In genomic region chr2:121442259-121443067, GRCm38 (mm10) we compare ENCODE assay signal across 9 mouse cellular contexts. TPM values are rescaled to one million over a fixed set of nuclear protein-coding genes. Genes with fewer than 3 reads are reported as not detected.
DNase-seq lines count a peak whose midpoint lies in the region; ATAC-seq and TF ChIP-seq lines count a peak whose summit lies in the region.
"Had no signal": no experiment of that assay in that cellular context is flagged by ENCODE, and none has a peak within 500 bp of the region (broad histone marks: within the 10 kb centered on the region; RNA-seq: fewer than 3 reads in every experiment).

No protein-coding gene starts in this region.

- ATAC-seq in forebrain, postnatal 0 days, result no peak
- no peak; the same call in 1 of the 2 replicates for ATAC-seq in hindbrain, embryonic 14.5 days (ENCODE audit: low FRiP score)
- no peak for ATAC-seq in midbrain, postnatal 0 days (ENCODE audit: low FRiP score)

- no peak for TF ChIP-seq POLR2A in liver, adult 2 months (IDR thresholded peaks at IDR 0.05; ENCODE audit: extremely low read depth, insufficient read depth, low read length)

- H3K79me2 ChIP-seq in liver, adult 2 months (ENCODE audit: control insufficient read depth, insufficient read depth, low read length), result no peaks in the 10 kb centered on the region

- peaks cover 7% of the 10 kb centered on the region for H3K27me3 ChIP-seq in forebrain, postnatal 0 days (ENCODE audit: insufficient read depth, low read length)
- peaks cover 26% of the 10 kb centered on the region for H3K27me3 ChIP-seq in hindbrain, embryonic 14.5 days (ENCODE audit: control insufficient read depth, insufficient read depth, low read length)
- H3K27me3 ChIP-seq in liver, adult 2 months (ENCODE audit: control insufficient read depth, insufficient read depth, low read length), result no peaks in the 10 kb centered on the region
- peaks cover 8% of the 10 kb centered on the region; the same call in 1 of the 2 replicates for H3K27me3 ChIP-seq in midbrain, postnatal 0 days (ENCODE audit: insufficient read depth, low read length)

- no peaks in the 10 kb centered on the region for H3K9me3 ChIP-seq in forebrain, postnatal 0 days (ENCODE audit: low read length)
- H3K9me3 ChIP-seq in hindbrain, embryonic 14.5 days (ENCODE audit: control insufficient read depth, low read length), result no peaks in the 10 kb centered on the region
- no peaks in the 10 kb centered on the region for H3K9me3 ChIP-seq in midbrain, postnatal 0 days (ENCODE audit: low read length)

- H3K27ac ChIP-seq in forebrain, postnatal 0 days (ENCODE audit: low read depth, low read length), result no peak overlapping the region
- H3K27ac ChIP-seq in hindbrain, embryonic 14.5 days, result no peak overlapping the region
- H3K27ac ChIP-seq in liver, adult 2 months (replicated peaks; ENCODE audit: insufficient read depth, low read depth, low read length), result peak overlapping the region; percentile 30
- no peak overlapping the region for H3K27ac ChIP-seq in midbrain, postnatal 0 days (ENCODE audit: low read depth, low read length)

- peak overlapping the region; percentile 22; the same call in 1 of the 2 replicates for H3K9ac ChIP-seq in forebrain, postnatal 0 days
- no peak overlapping the region for H3K9ac ChIP-seq in hindbrain, embryonic 14.5 days
- peak overlapping the region; percentile 61 for H3K9ac ChIP-seq in liver, adult 2 months (ENCODE audit: low read depth, low read length)
- no peak overlapping the region; the same call in 1 of the 2 replicates for H3K9ac ChIP-seq in midbrain, postnatal 0 days (replicated peaks; ENCODE audit: low read length, poor library complexity, severe bottlenecking)

- peak overlapping the region; percentile 49 for H3K4me2 ChIP-seq in forebrain, postnatal 0 days (ENCODE audit: low read depth)
- peak overlapping the region; percentile 51 for H3K4me2 ChIP-seq in hindbrain, embryonic 14.5 days (replicated peaks)
- H3K4me2 ChIP-seq in midbrain, postnatal 0 days (ENCODE audit: low read depth, low read length, poor library complexity, severe bottlenecking), result peak overlapping the region; percentile 47

- peaks cover 24% of the 10 kb centered on the region for H3K36me3 ChIP-seq in forebrain, postnatal 0 days (ENCODE audit: insufficient read depth)
- peaks cover 27% of the 10 kb centered on the region for H3K36me3 ChIP-seq in hindbrain, embryonic 14.5 days (replicated peaks; ENCODE audit: control insufficient read depth, insufficient read depth)
- peaks cover 16% of the 10 kb centered on the region for H3K36me3 ChIP-seq in liver, adult 2 months (ENCODE audit: control insufficient read depth, insufficient read depth, low read length)
- H3K36me3 ChIP-seq in midbrain, postnatal 0 days (ENCODE audit: insufficient read depth, low read length), result peaks cover 17% of the 10 kb centered on the region

- H3K4me1 ChIP-seq in forebrain, postnatal 0 days (ENCODE audit: insufficient read depth), result peaks cover 10% of the 10 kb centered on the region
- peaks cover 12% of the 10 kb centered on the region; the same call in 1 of the 2 replicates for H3K4me1 ChIP-seq in hindbrain, embryonic 14.5 days (replicated peaks; ENCODE audit: control insufficient read depth, insufficient read depth, low read length)
- H3K4me1 ChIP-seq in liver, adult 2 months (ENCODE audit: control insufficient read depth, insufficient read depth, low read length), result peaks cover 12% of the 10 kb centered on the region; the same call in 1 of the 2 replicates
- 0 out of 2 replicates have a peak, but pooled peaks cover 4% of the 10 kb centered on the region for H3K4me1 ChIP-seq in midbrain, postnatal 0 days (ENCODE audit: insufficient read depth, low read length)

- TF ChIP-seq CTCF in forebrain, postnatal 0 days (IDR thresholded peaks at IDR 0.05; ENCODE audit: low read depth), result no peak
- TF ChIP-seq CTCF in liver, adult 2 months (IDR thresholded peaks at IDR 0.05; ENCODE audit: low read depth, low read length), result no peak
- TF ChIP-seq CTCF in midbrain, postnatal 0 days (IDR thresholded peaks at IDR 0.05), result no peak

- H3K4me3 ChIP-seq in forebrain, postnatal 0 days (ENCODE audit: low read depth, low read length), result peak overlapping the region; percentile 24
- H3K4me3 ChIP-seq in hindbrain, embryonic 14.5 days (replicated peaks; ENCODE audit: low read length), result peak overlapping the region; percentile 19
- peak overlapping the region; percentile 54 for H3K4me3 ChIP-seq in liver, adult 2 months (ENCODE audit: insufficient read depth, low read depth, low read length)
- peak overlapping the region; percentile 19 for H3K4me3 ChIP-seq in midbrain, postnatal 0 days (ENCODE audit: low read depth, low read length)

- WGBS in forebrain, postnatal 0 days, result 2% methylated on average over 30 of the region's 30 CpGs
- under 1% methylated on average over 30 of the region's 30 CpGs for WGBS in hindbrain, embryonic 14.5 days
- 1% methylated on average over 30 of the region's 30 CpGs for WGBS in liver, adult 2 months
- 4% methylated on average over 30 of the region's 30 CpGs for WGBS in midbrain, postnatal 0 days

- peak; percentile 67 for DNase-seq in Muller cell, postnatal 12 days (ENCODE audit: inconsistent ontology term)
- peak; percentile 51 for DNase-seq in cerebellum, adult 8-10 months
- no peak for DNase-seq in forebrain, postnatal 0 days
- no peak for DNase-seq in hindbrain, embryonic 14.5 days (ENCODE audit: low spot score)
- peak; percentile 79 for DNase-seq in liver, adult 2 months (ENCODE audit: extremely low read depth, low read depth, low spot score)
- DNase-seq in midbrain, postnatal 0 days (ENCODE audit: low spot score), result no peak
- peak; percentile 79 for DNase-seq in testis, postnatal 10 days (ENCODE audit: low spot score)
- DNase-seq in left cerebral cortex, adult 8-10 months (ENCODE audit: low spot score in 2 of 2), result no peak

RNA-seq across cellular contexts. Expression of gene Ell3, which starts 1.6 kb away (rescaled TPM):
- total RNA-seq in forebrain, postnatal 0 days (2014; rRNA removed), result 0.23 TPM in 1 of 2 replicates, not detected in the other
- 1.2 and 1.4 TPM in 2 replicates for polyA plus RNA-seq in forebrain, postnatal 0 days (2015; fragmentation: Nextera tagmentation; extraction: Ambion mirVana)
- 1.5 and 2.6 TPM in 2 replicates for polyA plus RNA-seq in hindbrain, embryonic 14.5 days (2014; fragmentation: Nextera tagmentation; extraction: Ambion mirVana)
- total RNA-seq in liver, adult 2 months (2014; rRNA removed), result 3.2 and 6.0 TPM in 2 replicates
- 1.9 and 2.2 TPM in 2 replicates for polyA plus RNA-seq in liver, adult 2 months (2012; rRNA removed)
- total RNA-seq in midbrain, postnatal 0 days (2014; rRNA removed), result 0.33 TPM in 1 of 2 replicates, not detected in the other
- 1.6 and 2.6 TPM in 2 replicates for polyA plus RNA-seq in midbrain, postnatal 0 days (2015; fragmentation: Nextera tagmentation; extraction: Ambion mirVana)
- total RNA-seq in left cerebral cortex, adult 8-10 months (2022), result not detected
- total RNA-seq: left cerebral cortex, postnatal 10 days had no signal

RNA-seq across cellular contexts. Expression of gene Serf2, which starts 6.5 kb away (rescaled TPM):
- total RNA-seq in forebrain, postnatal 0 days (2014; rRNA removed), result 323 and 378 TPM in 2 replicates
- 303 and 370 TPM in 2 replicates for polyA plus RNA-seq in forebrain, postnatal 0 days (2015; fragmentation: Nextera tagmentation; extraction: Ambion mirVana)
- 315 and 365 TPM in 2 replicates for polyA plus RNA-seq in hindbrain, embryonic 14.5 days (2014; fragmentation: Nextera tagmentation; extraction: Ambion mirVana)
- 56.6 and 81.7 TPM in 2 replicates for total RNA-seq in liver, adult 2 months (2014; rRNA removed)
- 200 and 211 TPM in 2 replicates for polyA plus RNA-seq in liver, adult 2 months (2012; rRNA removed)
- 235 and 284 TPM in 2 replicates for total RNA-seq in midbrain, postnatal 0 days (2014; rRNA removed)
- polyA plus RNA-seq in midbrain, postnatal 0 days (2015; fragmentation: Nextera tagmentation; extraction: Ambion mirVana), result 271 and 278 TPM in 2 replicates
- 100 to 1,000 TPM; 116 to 169 (median 143) TPM for total RNA-seq in left cerebral cortex, adult 8-10 months (2022)

RNA-seq across cellular contexts. Expression of gene Hypk, which starts 10.6 kb away (rescaled TPM):
- total RNA-seq in forebrain, postnatal 0 days (2014; rRNA removed), result 16.8 and 22.0 TPM in 2 replicates
- polyA plus RNA-seq in forebrain, postnatal 0 days (2015; fragmentation: Nextera tagmentation; extraction: Ambion mirVana), result 114 and 121 TPM in 2 replicates
- 71.9 and 90.2 TPM in 2 replicates for polyA plus RNA-seq in hindbrain, embryonic 14.5 days (2014; fragmentation: Nextera tagmentation; extraction: Ambion mirVana)
- 21.1 and 27.4 TPM in 2 replicates for total RNA-seq in liver, adult 2 months (2014; rRNA removed)
- polyA plus RNA-seq in liver, adult 2 months (2012; rRNA removed), result 3.5 and 4.8 TPM in 2 replicates
- total RNA-seq in midbrain, postnatal 0 days (2014; rRNA removed), result 12.3 and 17.6 TPM in 2 replicates
- polyA plus RNA-seq in midbrain, postnatal 0 days (2015; fragmentation: Nextera tagmentation; extraction: Ambion mirVana), result 109 and 115 TPM in 2 replicates
- 10 to 100 TPM; 12.1 to 25.0 (median 17.5) TPM for total RNA-seq in left cerebral cortex, adult 8-10 months (2022)

RNA-seq across cellular contexts. Expression of gene Serinc4, which starts 14.1 kb away (rescaled TPM):
- total RNA-seq in forebrain, postnatal 0 days (2014; rRNA removed), result 3.1 and 6.2 TPM in 2 replicates
- 1.2 and 1.8 TPM in 2 replicates for polyA plus RNA-seq in forebrain, postnatal 0 days (2015; fragmentation: Nextera tagmentation; extraction: Ambion mirVana)
- 0.68 and 0.96 TPM in 2 replicates for polyA plus RNA-seq in hindbrain, embryonic 14.5 days (2014; fragmentation: Nextera tagmentation; extraction: Ambion mirVana)
- not detected in 2 replicates for total RNA-seq in liver, adult 2 months (2014; rRNA removed)
- polyA plus RNA-seq in liver, adult 2 months (2012; rRNA removed), result 0.11 TPM in 2 replicates
- 1.8 and 2.6 TPM in 2 replicates for total RNA-seq in midbrain, postnatal 0 days (2014; rRNA removed)
- polyA plus RNA-seq in midbrain, postnatal 0 days (2015; fragmentation: Nextera tagmentation; extraction: Ambion mirVana), result 1.1 and 1.5 TPM in 2 replicates
- total RNA-seq in left cerebral cortex, adult 8-10 months (2022), result 1 to 10 TPM in 1 of 4 experiments, under 1 TPM in 3; 0.27 to 1.1 (median 0.50) TPM

RNA-seq across cellular contexts. Expression of gene Catsper2, which starts 28.9 kb away (rescaled TPM):
- 4.9 and 7.2 TPM in 2 replicates for total RNA-seq in forebrain, postnatal 0 days (2014; rRNA removed)
- 2.4 and 3.3 TPM in 2 replicates for polyA plus RNA-seq in forebrain, postnatal 0 days (2015; fragmentation: Nextera tagmentation; extraction: Ambion mirVana)
- 2.9 and 3.1 TPM in 2 replicates for polyA plus RNA-seq in hindbrain, embryonic 14.5 days (2014; fragmentation: Nextera tagmentation; extraction: Ambion mirVana)
- 1.3 and 2.9 TPM in 2 replicates for total RNA-seq in liver, adult 2 months (2014; rRNA removed)
- 1.3 and 2.5 TPM in 2 replicates for polyA plus RNA-seq in liver, adult 2 months (2012; rRNA removed)
- total RNA-seq in midbrain, postnatal 0 days (2014; rRNA removed), result 2.7 and 3.8 TPM in 2 replicates
- polyA plus RNA-seq in midbrain, postnatal 0 days (2015; fragmentation: Nextera tagmentation; extraction: Ambion mirVana), result 2.6 and 3.0 TPM in 2 replicates
- 1 to 10 TPM; 4.2 to 5.9 (median 5.1) TPM for total RNA-seq in left cerebral cortex, adult 8-10 months (2022)

Comparison
In these comparisons a context has a peak if more than half of its experiments do, and no peak if none do; other contexts are left out.
1. DNase-seq: peak in Muller cell, postnatal 12 days (single experiment), cerebellum, adult 8-10 months (single experiment), liver, adult 2 months (single experiment) and testis, postnatal 10 days (single experiment); none in forebrain, postnatal 0 days (single experiment), hindbrain, embryonic 14.5 days (single experiment), midbrain, postnatal 0 days (single experiment) and left cerebral cortex, adult 8-10 months (0 of 2).
2. H3K9ac ChIP-seq: peak in forebrain, postnatal 0 days (single experiment) and liver, adult 2 months (single experiment); none in hindbrain, embryonic 14.5 days (single experiment) and midbrain, postnatal 0 days (single experiment).
3. Peak in every context shown above with its lines, with median percentiles within 50 percentile points of each other: H3K4me2 ChIP-seq and H3K4me3 ChIP-seq.